Mouse (Mus musculus): ENCODE data around the gene Dpagt1.
"Not testable (repeated sequence)": the region's sequence is repeated elsewhere in the genome, so short reads cannot be mapped to it uniquely, and the experiment has no call there.

Dpagt1 gene

GRCm38 (mm10) chr9:44318076-44318825 is 7.6 kb upstream of the Dpagt1 start:
- no peak for DNase-seq (ENCODE audit: low read depth, low spot score)

- no peak for DNase-seq (ENCODE audit: low read depth, low spot score)
These were observed 7.1 kb upstream of the Dpagt1 start for GRCm38 (mm10) chr9:44318826-44319095.

GRCm38 (mm10) chr9:44319105-44319886 is 6.5 kb upstream of the Dpagt1 start:
- no peak for DNase-seq (ENCODE audit: low read depth, low spot score)

GRCm38 (mm10) chr9:44319887-44320798 is 5.7 kb upstream of the Dpagt1 start, which contains the start of gene C2cd2l:
Gene C2cd2l, minus strand, starts transcription at chr9:44320285.
- peak; percentile 97 for DNase-seq (ENCODE audit: low read depth, low spot score)

- DNase-seq (ENCODE audit: low read depth, low spot score): no peak
These were observed 5.1 kb upstream of the Dpagt1 start for GRCm38 (mm10) chr9:44320799-44321133.

GRCm38 (mm10) chr9:44323656-44324055 is 2.2 kb upstream of the Dpagt1 start:
- DNase-seq (ENCODE audit: low read depth, low spot score): not testable (repeated sequence)

GRCm38 (mm10) chr9:44324147-44324546 is 1.7 kb upstream of the Dpagt1 start:
- no peak for DNase-seq (ENCODE audit: low read depth, low spot score)

GRCm38 (mm10) chr9:44325032-44325767 is 619 bp upstream of the Dpagt1 start:
- not testable (repeated sequence) for DNase-seq (ENCODE audit: low read depth, low spot score)

- peak; percentile 83 for DNase-seq (ENCODE audit: low read depth, low spot score)
These were observed 698 bp downstream of the Dpagt1 start for GRCm38 (mm10) chr9:44326371-44327063.

GRCm38 (mm10) chr9:44327064-44327711 is 1.4 kb downstream of the Dpagt1 start:
- DNase-seq (ENCODE audit: low read depth, low spot score): no peak

- no peak for DNase-seq (ENCODE audit: low read depth, low spot score)
These were observed 2.1 kb downstream of the Dpagt1 start for GRCm38 (mm10) chr9:44327926-44328325.

- no peak for DNase-seq (ENCODE audit: low read depth, low spot score)
These were observed 4.9 kb downstream of the Dpagt1 start for GRCm38 (mm10) chr9:44330736-44331135.

GRCm38 (mm10) chr9:44332918-44333638 is 7.3 kb downstream of the Dpagt1 start:
- no peak for DNase-seq (ENCODE audit: low read depth, low spot score)

- peak; percentile 99 for DNase-seq (ENCODE audit: low read depth, low spot score)
These were observed 8.8 kb downstream of the Dpagt1 start, which contains the start of gene H2afx for GRCm38 (mm10) chr9:44334396-44335330. Gene H2afx, plus strand, starts transcription at chr9:44334694.

GRCm38 (mm10) chr9:44335331-44336092 is 9.7 kb downstream of the Dpagt1 start:
- DNase-seq (ENCODE audit: low read depth, low spot score): no peak

- DNase-seq (ENCODE audit: low read depth, low spot score): no peak
These were observed 10.2 kb downstream of the Dpagt1 start for GRCm38 (mm10) chr9:44336093-44336406.

GRCm38 (mm10) chr9:44336513-44336912 is 10.7 kb downstream of the Dpagt1 start:
- DNase-seq (ENCODE audit: low read depth, low spot score): not testable (repeated sequence)

- DNase-seq (ENCODE audit: low read depth, low spot score): no peak
These were observed 11.1 kb downstream of the Dpagt1 start for GRCm38 (mm10) chr9:44336964-44337363.

Data from brain, embryonic 18.5 days (tissue).